Mouse (Mus musculus): ENCODE measurements at regions not wholly inside any gene's neighbourhood (a gene's known extent, or its start where the extent isn't known, plus 50 kb on each side); places are given as distances from the start of the nearest gene placed in this dataset.

DNA sequence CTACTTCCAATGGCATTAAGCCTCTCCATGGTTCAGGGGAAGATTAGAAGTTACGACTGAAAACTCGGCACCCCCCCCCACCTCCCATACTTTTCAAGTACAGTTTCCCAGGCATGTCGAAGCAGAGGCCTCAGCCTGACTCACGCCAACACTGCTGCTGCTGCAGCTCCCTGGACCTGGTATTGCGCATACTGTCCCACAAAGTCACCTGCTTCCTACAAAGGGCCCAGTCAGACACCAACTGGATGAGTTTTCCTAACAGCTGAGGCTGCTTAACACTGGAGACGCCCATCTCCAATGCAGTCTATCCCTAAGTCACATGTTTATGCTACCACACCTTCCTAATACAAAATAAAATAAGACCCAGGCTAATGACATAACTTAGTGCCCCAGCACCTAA, 207.4 kb downstream of the Gpam start:
- TF ChIP-seq EP300 (IDR thresholded peaks at IDR 0.05) (no peak), CTCF (IDR thresholded peaks at IDR 0.05) (no peak)

All from lung, postnatal 0 days (tissue).